Comparison of ENCODE assay signal across 22 mouse cellular contexts in genomic region chrX:13043780-13044179, GRCm38 (mm10). TPM values are rescaled to one million over a fixed set of nuclear protein-coding genes. Genes with fewer than 3 reads are reported as not detected.
DNase-seq lines count a peak whose midpoint lies in the region; TF ChIP-seq lines count a peak whose summit lies in the region.
"Had no signal": no experiment of that assay in that cellular context is flagged by ENCODE, and none has a peak within 500 bp of the region (broad histone marks: within the 10 kb centered on the region; RNA-seq: fewer than 3 reads in every experiment).

No protein-coding gene starts in this region.

- H3K79me2 ChIP-seq in myocyte (ENCODE audit: control insufficient read depth, insufficient read depth): no peaks in the 10 kb centered on the region

- H3K4me3 ChIP-seq in gastrocnemius, adult 2 months: no peak overlapping the region
- peak overlapping the region in 1 of 2 experiments; percentile 16; a peak in 1 of 4 replicates for H3K4me3 ChIP-seq in ES-E14 (ENCODE audit: insufficient read depth in 1 of 2, low read depth in 1 of 2, low read length in 2 of 2, poor library complexity in 1 of 2, severe bottlenecking in 1 of 2)
- no peak overlapping the region for H3K4me3 ChIP-seq in myocyte
- H3K4me3 ChIP-seq: embryonic facial prominence, embryonic 13.5 days; embryonic facial prominence, embryonic 15.5 days; erythroblast, embryonic 14.5 days; forebrain, embryonic 10.5 days; forebrain, embryonic 12.5 days had no signal

- H3K9me3 ChIP-seq in ES-E14 (ENCODE audit: control insufficient read depth, insufficient read depth, low read depth, low read length): no peaks in the 10 kb centered on the region
- H3K9me3 ChIP-seq: embryonic facial prominence, embryonic 13.5 days; embryonic facial prominence, embryonic 15.5 days; forebrain, embryonic 10.5 days; forebrain, embryonic 12.5 days had no signal

- H3K4me1 ChIP-seq in ES-E14 (ENCODE audit: control insufficient read depth in 2 of 2, insufficient read depth in 2 of 2, low read length in 2 of 2, poor library complexity in 1 of 2): peaks cover 2 to 8% of the 10 kb centered on the region in 2 experiments; a peak in 1 of 4 replicates
- H3K4me1 ChIP-seq: embryonic facial prominence, embryonic 15.5 days had no signal

- H3K4me2 ChIP-seq in myocyte (ENCODE audit: low read depth): peak overlapping the region; percentile 72
- H3K4me2 ChIP-seq: embryonic facial prominence, embryonic 13.5 days; embryonic facial prominence, embryonic 15.5 days; forebrain, embryonic 12.5 days had no signal

- H3ac ChIP-seq in myocyte (ENCODE audit: control insufficient read depth, insufficient read length): no peak overlapping the region

- peak overlapping the region; percentile 52 for H3K9ac ChIP-seq in ES-E14 (ENCODE audit: insufficient read depth, low read depth, low read length, poor library complexity, severe bottlenecking)
- H3K9ac ChIP-seq: embryonic facial prominence, embryonic 13.5 days; embryonic facial prominence, embryonic 15.5 days; forebrain, embryonic 12.5 days had no signal

- TF ChIP-seq CTCF in gastrocnemius, adult 2 months (IDR thresholded peaks at IDR 0.05): no peak

- in situ Hi-C loops in ES-E14 (cut with MboI; ENCODE audit: low sequenced_read_pairs in 2 of 2, unreplicated experiment in 2 of 2): no loop called here

- H3K27ac ChIP-seq in gastrocnemius, adult 2 months: 0 out of 2 replicates have a peak overlapping the region, but pooled peaks have one; percentile 93
- H3K27ac ChIP-seq in ES-E14 (ENCODE audit: insufficient read depth, low read depth, low read length, poor library complexity, severe bottlenecking): peak overlapping the region; percentile 58; the same call in 1 of the 2 replicates
- H3K27ac ChIP-seq: embryonic facial prominence, embryonic 13.5 days; embryonic facial prominence, embryonic 15.5 days; forebrain, embryonic 10.5 days; forebrain, embryonic 12.5 days had no signal

- H3K36me3 ChIP-seq in ES-E14 (ENCODE audit: control insufficient read depth, insufficient read depth, low read length, poor library complexity, severe bottlenecking): no peaks in the 10 kb centered on the region
- H3K36me3 ChIP-seq in myocyte (ENCODE audit: control insufficient read depth, insufficient read depth): no peaks in the 10 kb centered on the region
- H3K36me3 ChIP-seq: embryonic facial prominence, embryonic 13.5 days; embryonic facial prominence, embryonic 15.5 days; forebrain, embryonic 10.5 days; forebrain, embryonic 12.5 days had no signal

- no peak for DNase-seq in gastrocnemius, adult 2 months
- DNase-seq in gastrocnemius, postnatal 14 days: no peak
- no peak for DNase-seq in ES-E14 (ENCODE audit: low read depth, low spot score)
- no peak for DNase-seq in right cerebral cortex, postnatal 36 days (ENCODE audit: low spot score in 2 of 2)
- DNase-seq in cerebellum, adult 8-10 months: no peak
- DNase-seq: adrenal gland, adult 8-10 months; adrenal gland, postnatal 14 days; adrenal gland, postnatal 36 days; B cell, adult 2 months; cerebellum, adult 11-12 months; cerebellum, adult 2 months; cerebellum, adult 9-11 months; cerebellum, postnatal 14 days; cerebellum, postnatal 36 days; embryo, embryonic 11 days had no signal

- intact Hi-C loops in gastrocnemius, adult 2 months (cut with DNase I): loop anchor here (10.0 kb wide), 1 partner anchor 89 kb away; no protein-coding TSS in a partner anchor
- intact Hi-C loops in gastrocnemius, postnatal 14 days (cut with DNase I; ENCODE audit: low total_unique reads): no loop called here

- no peaks in the 10 kb centered on the region for H3K27me3 ChIP-seq in myocyte (ENCODE audit: control insufficient read depth, insufficient read depth, insufficient read length)
- H3K27me3 ChIP-seq: CH12.LX had no signal

- TF ChIP-seq POLR2A in myocyte (IDR thresholded peaks at IDR 0.05; ENCODE audit: insufficient read length, low read depth): no peak

TF ChIP-seq in ES-E14, 5 proteins besides CTCF, POLR2A, EP300 and RAD21:
- TF ChIP-seq CHD2 (IDR thresholded peaks at IDR 0.05; ENCODE audit: low read depth, low read length) (no peak), MAFK (IDR thresholded peaks at IDR 0.05; ENCODE audit: insufficient read depth, low read depth, low read length) (no peak), ZC3H11A (IDR thresholded peaks at IDR 0.05; ENCODE audit: borderline replicate concordance, low read depth, low read length) (no peak), ZNF384 (IDR thresholded peaks at IDR 0.05; ENCODE audit: low read depth, low read length) (no peak), HCFC1 (IDR thresholded peaks at IDR 0.05; ENCODE audit: borderline replicate concordance, insufficient read depth, low read length) (no peak)

TF ChIP-seq in myocyte, 11 proteins besides CTCF, POLR2A, EP300 and RAD21:
- TF ChIP-seq TCF3 (IDR thresholded peaks at IDR 0.05; ENCODE audit: insufficient read length, low read depth) (no peak), MYOG (IDR thresholded peaks at IDR 0.05; ENCODE audit: control insufficient read depth in 1 of 3, insufficient read depth in 1 of 3, insufficient read length in 2 of 3, low read depth in 2 of 3) (no peak), MYOD1 (IDR thresholded peaks at IDR 0.05; ENCODE audit: control insufficient read depth in 1 of 3, insufficient read length in 2 of 3, low read depth in 2 of 3) (no peak), POLR2AphosphoS2 (IDR thresholded peaks at IDR 0.05; ENCODE audit: insufficient read length, low read depth) (no peak), E2F4 (IDR thresholded peaks at IDR 0.05; ENCODE audit: insufficient read depth) (no peak), MAX (IDR thresholded peaks at IDR 0.05; ENCODE audit: low read depth) (no peak), TCF12 (IDR thresholded peaks at IDR 0.05; ENCODE audit: insufficient read depth, poor library complexity, severe bottlenecking) (no peak)

RNA-seq across cellular contexts. Expression of gene Usp9x, which starts 27.5 kb away (rescaled TPM):
- 100 to 1,000 TPM; 130 to 150 TPM for total RNA-seq in gastrocnemius, adult 2 months (2021)
- total RNA-seq in gastrocnemius, postnatal 14 days (2021): 100 to 1,000 TPM; 122 to 125 TPM
- 163 and 228 TPM in 2 replicates for total RNA-seq in ES-E14 (2012; rRNA removed)
- 18.9 TPM for polyA plus RNA-seq in myocyte (2012; fragmentation: generic; extraction: Trizol)
